Mouse (Mus musculus) frontal cortex, adult 2 months (tissue): Measurements from ENCODE around the gene Tmem208. TPM values are rescaled to one million over a fixed set of nuclear protein-coding genes. Genes with fewer than 3 reads are reported as not detected.
"Not testable (repeated sequence)": the region's sequence is repeated elsewhere in the genome, so short reads cannot be mapped to it uniquely, and the experiment has no call there.

Experiments used
- DNase-seq, 2 experiments: peaks; one replicate each; pipeline ENCODE4 v3.0.0; 2022; ENCODE audit warnings: low spot score in 1 of 2; ENCODE audit errors: extremely low spot score in 1 of 2
- polyA plus RNA-seq: library from polyadenylated mRNA; depleted of rRNA; stranded (reverse); fragments of >200 nt; gene quantifications from 2 replicates; pipeline ENCODE4 v1.2.3, GENCODE M21; 2012; rRNA removed

The Tmem208 gene
- polyA plus RNA-seq, result 73.1 and 74.3 TPM in 2 replicates

DNA sequence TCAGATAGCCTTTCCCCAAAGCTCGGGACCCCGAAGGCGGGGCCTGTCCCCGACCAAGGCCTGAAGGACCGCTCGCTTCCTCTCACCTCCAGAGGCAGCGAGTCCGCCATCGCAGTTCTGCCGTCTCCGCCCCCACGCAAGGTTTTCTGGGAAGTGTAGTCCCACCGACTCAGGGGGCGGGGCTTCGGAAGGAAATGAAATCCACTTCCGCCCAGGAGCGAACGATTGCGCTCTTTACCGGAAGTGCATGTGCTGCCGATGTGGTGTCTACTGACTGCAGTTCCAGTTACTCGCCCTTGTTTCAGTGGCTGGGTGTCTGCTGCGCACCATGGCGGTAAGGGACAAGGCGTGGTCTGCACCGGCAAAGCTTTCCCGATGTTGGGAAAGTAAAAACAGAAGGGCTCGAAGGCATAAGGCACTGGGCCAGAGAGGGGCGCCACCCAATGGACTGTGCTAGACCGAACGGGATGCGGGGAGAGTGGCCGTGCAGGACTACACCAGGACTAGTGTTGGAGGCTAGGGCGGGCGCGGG, at the start of gene Tmem208, which contains the start of gene Lrrc29:
Tmem208 (plus strand) TSS at position 214 of the 532 bp plus-strand sequence.
Lrrc29 (minus strand) TSS at position 138 of the 532 bp plus-strand sequence.
- peak; percentile 95 to 98 for DNase-seq

DNA sequence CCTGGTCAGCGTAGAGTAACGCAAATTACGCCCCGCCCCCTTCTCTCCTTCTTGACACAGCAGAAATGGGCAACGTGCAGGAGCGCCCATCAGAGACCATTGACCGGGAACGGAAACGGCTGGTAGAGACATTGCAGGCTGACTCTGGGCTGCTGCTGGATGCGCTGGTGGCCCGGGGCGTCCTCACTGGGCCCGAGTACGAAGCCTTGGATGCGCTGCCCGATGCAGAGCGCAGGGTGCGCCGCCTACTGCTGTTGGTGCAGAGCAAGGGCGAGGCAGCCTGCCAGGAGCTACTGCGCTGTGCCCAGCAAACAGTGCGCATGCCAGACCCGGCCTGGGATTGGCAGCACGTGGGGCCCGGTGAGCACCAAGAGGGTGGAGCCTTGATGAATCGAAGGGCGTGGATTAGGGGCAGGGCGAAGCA, 47.2 kb upstream of the Tmem208 start:
- peak; percentile 76 to 92 for DNase-seq

DNA sequence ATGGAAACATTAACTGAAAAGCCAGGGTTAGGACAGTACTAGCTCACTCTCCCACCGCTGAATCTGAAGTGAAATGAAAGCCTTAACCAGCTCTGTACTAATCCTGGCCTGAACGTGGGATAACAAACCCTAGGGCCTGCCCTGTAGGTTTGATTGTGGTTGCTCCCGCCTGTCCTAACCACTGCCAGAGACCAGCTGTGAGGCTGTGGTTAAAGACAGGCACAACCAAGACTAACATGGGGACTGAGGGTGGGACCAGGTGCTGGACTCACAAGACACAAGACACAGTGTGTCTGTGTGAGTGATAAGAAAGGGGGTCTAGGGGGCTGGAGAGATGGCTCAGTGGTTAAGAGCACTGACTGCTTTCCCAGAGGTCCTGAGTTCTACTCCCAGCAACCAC, 45.6 kb upstream of the Tmem208 start:
- DNase-seq, result no peak

DNA sequence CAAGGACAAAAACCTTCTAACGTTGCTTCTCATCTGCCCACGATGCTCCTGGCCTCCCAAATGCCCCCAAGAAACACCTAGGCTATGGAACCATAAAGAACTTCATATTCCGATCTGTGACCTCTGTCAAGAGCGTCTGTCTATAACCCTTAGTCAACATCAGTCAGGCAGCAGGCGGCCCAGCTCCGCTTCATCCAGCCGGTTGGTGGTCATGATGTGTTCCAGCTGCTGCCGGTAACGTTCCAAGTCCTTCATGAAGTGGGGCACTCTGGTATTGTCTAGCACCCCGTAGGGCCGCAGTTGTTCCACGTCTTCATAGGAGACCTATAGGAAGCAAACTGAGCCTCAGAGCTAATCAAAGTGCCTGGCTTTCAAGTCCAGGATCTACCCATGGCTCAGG, 44.3 kb upstream of the Tmem208 start:
- DNase-seq, result no peak

- no peak for DNase-seq
Measured at GRCm38 (mm10) chr8:105282239-105282638, 43.9 kb upstream of the Tmem208 start.

GRCm38 (mm10) chr8:105283074-105283473, 43.1 kb upstream of the Tmem208 start:
- DNase-seq, result no peak

- DNase-seq, result no peak
Measured at GRCm38 (mm10) chr8:105285514-105285913, 40.6 kb upstream of the Tmem208 start.

DNA sequence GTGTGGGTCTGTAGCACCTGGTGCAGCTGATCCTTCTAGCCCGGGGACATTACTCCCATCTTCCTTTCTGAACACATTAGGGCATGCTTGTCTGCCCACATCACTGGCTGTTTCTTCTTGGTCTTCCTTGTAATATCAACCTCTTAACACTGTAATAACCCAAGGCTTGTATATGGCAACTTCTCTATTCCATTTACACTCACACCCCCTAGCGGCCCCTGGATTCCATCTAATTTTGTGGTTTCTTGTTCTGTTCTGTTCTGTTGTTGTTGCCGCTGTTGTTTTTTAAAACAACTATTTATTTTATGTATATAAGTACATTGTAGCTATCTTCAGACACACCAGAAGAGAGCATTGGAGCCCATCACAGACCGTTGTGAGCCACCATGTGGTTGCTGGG, 39.2 kb upstream of the Tmem208 start:
- no peak for DNase-seq

GRCm38 (mm10) chr8:105288231-105288630, 37.9 kb upstream of the Tmem208 start:
- no peak for DNase-seq

DNA sequence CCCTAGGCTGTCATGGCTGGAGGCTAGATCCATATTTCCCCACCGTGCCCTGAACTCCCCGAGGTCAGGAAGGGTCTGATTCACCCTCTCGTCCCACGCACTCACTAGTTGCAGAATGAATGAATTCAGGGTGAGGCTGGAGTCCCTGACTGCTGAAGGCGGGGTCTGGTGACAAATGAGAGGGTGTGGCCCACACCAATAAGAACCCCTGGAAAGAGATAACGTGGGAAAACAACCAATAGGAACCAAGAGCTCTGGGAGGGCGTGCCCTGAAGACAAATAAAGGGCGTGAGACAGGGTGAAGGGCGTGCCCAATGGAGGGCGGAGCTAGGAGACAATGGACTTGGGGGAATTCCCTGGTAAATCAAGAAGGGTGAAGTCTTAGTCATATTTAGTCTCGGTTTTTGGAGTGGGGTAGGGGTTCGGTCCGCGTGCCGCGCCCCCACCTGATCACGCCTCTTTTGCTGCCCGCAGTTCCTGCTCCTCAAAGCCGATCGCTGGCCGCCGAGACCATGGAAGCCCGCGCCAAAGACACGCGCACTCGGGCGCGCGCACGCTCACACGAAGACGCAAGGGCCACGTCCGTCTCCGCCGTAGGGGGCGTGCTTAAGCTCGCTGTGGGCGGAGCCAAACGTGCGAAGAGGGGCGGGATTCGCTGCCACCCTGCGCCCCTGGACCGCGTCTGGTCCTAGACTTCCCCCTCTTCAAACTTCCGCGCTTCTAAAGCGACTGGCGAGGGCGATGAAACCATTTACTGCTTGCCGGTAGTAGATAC, 37.0 kb upstream of the Tmem208 start:
- DNase-seq, result peak; percentile 90 to 95

GRCm38 (mm10) chr8:105289805-105290460, 36.2 kb upstream of the Tmem208 start, which contains the start of gene 4931428F04Rik:
Gene 4931428F04Rik (minus strand): TSS chr8:105289864.
- no peak for DNase-seq

GRCm38 (mm10) chr8:105290554-105291314, 35.4 kb upstream of the Tmem208 start:
- DNase-seq, result peak in 1 of 2 experiments; percentile 86

GRCm38 (mm10) chr8:105291364-105291763, 34.8 kb upstream of the Tmem208 start:
- not testable (repeated sequence) for DNase-seq

DNA sequence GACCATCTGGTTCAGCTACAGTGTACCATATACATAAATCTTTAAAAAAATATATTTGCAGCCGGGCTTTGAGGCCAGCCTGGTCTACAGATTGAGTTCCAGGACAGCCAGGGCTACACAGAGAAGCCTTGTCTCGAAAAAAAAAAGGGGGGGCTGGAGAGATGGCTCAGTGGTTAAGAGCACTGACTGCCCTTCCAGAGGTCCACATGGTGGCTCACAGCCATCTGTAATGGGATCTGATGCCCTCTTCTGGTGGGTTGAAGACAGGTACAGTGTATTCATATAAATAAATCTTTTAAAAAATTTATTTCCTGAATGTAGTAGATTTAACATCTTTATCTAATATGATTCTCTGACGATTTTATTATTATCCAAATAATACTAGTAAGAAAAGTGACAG, 34.4 kb upstream of the Tmem208 start:
- DNase-seq, result not testable (repeated sequence)

GRCm38 (mm10) chr8:105292471-105292870, 33.7 kb upstream of the Tmem208 start:
- DNase-seq, result no peak

DNA sequence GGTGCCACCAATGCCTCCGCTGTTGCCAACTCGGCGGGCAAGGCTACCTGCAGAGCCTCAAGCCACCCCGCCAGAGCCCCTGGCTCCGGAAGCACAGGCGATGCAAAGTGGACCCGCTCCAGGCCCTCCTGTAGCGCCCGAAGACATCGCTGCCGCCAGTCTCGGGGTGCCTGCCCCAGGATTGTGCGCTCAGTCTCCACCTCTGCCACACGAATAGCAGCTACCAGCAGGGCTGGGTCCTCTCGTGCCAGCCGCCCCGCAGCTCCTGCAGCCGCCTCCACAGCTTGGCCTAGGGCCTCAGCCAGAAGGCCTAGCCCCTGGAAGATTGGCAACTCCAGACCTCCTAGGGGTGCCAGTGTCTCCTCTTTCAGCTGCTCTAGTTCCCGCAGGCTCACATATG, 32.7 kb upstream of the Tmem208 start:
- DNase-seq, result no peak

DNA sequence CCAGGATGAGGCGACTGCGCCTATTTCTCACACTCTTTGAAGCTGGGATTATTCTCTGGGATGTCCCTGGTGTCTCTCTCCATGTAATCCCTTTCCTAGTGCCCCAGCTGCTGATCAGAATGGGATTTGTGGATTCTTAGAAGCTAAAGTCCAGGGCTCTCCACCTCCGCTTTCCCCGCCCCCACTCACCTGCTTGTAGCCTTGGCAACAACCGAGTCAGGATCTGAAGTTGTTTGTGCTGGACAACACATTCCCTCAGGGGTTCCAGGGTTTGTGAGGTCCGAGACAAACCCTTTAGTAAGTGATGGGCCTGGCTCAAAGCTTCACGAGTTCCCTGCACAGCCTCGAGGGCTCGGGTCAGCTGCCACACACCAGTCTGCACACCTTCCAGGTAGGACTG, 31.4 kb upstream of the Tmem208 start:
- no peak for DNase-seq

- no peak for DNase-seq
Measured at GRCm38 (mm10) chr8:105295256-105295655, 30.9 kb upstream of the Tmem208 start.

DNA sequence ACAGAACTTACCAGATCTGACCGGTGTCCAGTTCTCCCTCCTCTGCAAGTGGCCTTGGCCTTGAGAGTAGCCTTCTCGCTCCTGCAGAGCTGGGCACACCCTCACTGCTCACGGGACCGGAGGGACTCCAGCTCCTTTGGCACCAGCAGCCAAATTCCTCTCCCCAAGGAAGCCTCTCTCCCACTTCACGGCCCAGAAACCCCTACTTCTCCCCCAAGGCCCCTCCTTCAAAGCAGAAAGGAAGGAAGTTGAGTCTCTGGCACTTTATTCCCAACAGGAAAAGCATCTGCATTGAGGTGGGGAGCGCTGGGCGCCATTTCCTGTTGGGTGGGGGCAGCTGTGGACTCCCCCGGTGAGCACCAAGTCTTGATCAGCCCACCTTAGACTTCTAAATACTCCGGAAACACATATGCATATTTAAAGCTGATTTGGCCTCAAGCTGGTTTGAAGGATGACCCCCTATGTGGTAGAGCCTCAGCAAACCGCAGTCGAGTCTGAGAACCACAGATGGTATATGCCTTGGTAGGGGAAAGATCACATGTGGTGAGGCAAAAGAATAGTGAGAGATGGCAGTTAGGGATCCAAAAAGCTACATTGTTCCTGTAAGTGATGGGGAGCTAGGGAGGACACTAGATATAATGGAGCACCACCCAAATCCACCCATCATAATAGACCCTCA, 30.1 kb upstream of the Tmem208 start, which contains the start of gene Exoc3l:
Exoc3l (minus strand) TSS at position 207 of the 679 bp plus-strand sequence.
- DNase-seq, result no peak
